Mouse (Mus musculus) spleen, adult 2 months (tissue): Measurements from ENCODE around the gene Birc3.
"Not testable (repeated sequence)": the region's sequence is repeated elsewhere in the genome, so short reads cannot be mapped to it uniquely, and the experiment has no call there.

Experiments
- CTCF ChIP-seq: fragments of 200-500 bp; IDR thresholded peaks from 2 replicates; pipeline ENCODE4 v1.5.1; 2011; ENCODE audit warnings: mild to moderate bottlenecking, inconsistent platforms; ENCODE audit not compliant: insufficient read depth, insufficient read length, insufficient replicate concordance; ENCODE audit errors: extremely low read depth
- POLR2A ChIP-seq: fragments of 200-500 bp; IDR thresholded peaks from 2 replicates; pipeline ENCODE4 v1.6.1; 2011; ENCODE audit warnings: low read depth, low read length, inconsistent platforms

- TF ChIP-seq CTCF, POLR2A: not testable (repeated sequence)
Measured at GRCm38 (mm10) chr9:7866981-7867380, 6.0 kb downstream of the Birc3 start.
